Mouse (Mus musculus) liver, postnatal 0 days (tissue): Measurements from ENCODE around the gene Lhb.

Experiments used
- CTCF ChIP-seq: sonication (generic); IDR thresholded peaks from 2 replicates; pipeline ENCODE4 v1.5.1; 2016; ENCODE audit warnings: antibody characterized with exemption, low read depth
- EP300 ChIP-seq: IDR thresholded peaks from 2 replicates; pipeline ENCODE4 v1.6.1; 2016; ENCODE audit warnings: antibody characterized with exemption, low read depth, mild to moderate bottlenecking

DNA sequence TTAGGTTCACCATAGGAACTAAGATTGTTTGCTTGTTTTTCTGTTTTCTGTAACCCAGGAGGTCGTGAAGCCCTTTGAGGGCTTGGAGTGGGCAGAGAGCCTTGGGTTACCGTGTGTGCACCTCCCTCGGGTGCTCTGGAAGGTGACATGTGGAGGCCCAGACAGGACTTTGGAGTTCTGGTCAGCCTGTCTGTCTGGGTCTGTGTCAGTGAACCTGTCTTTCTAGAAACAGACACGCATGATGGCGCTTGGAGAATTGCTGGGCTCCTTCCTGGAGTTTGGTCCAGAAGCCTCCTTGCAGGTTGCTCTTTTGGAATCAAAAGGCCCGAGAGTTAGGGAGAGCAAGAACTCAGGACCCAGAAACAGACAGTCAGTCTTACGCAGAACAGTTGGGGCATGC lies 39.8 kb downstream of the Lhb start:
- no peak for TF ChIP-seq EP300
- TF ChIP-seq CTCF: no peak
